Mouse (Mus musculus) hematopoietic multipotent progenitor cell, adult 10-12 weeks (in vitro differentiated cells): ENCODE results near the gene Marc2. TPM values are rescaled to one million over a fixed set of nuclear protein-coding genes. Genes with fewer than 3 reads are reported as not detected.

Source experiments
- polyA plus RNA-seq: library from polyadenylated mRNA; stranded (reverse); fragments of >175 nt; gene quantifications from 2 replicates; pipeline ENCODE4 v1.2.3, GENCODE M21; 2012; ENCODE audit warnings: low replicate concordance

The Marc2 gene
- 85.6 and 87.4 TPM in 2 replicates for polyA plus RNA-seq

DNA sequence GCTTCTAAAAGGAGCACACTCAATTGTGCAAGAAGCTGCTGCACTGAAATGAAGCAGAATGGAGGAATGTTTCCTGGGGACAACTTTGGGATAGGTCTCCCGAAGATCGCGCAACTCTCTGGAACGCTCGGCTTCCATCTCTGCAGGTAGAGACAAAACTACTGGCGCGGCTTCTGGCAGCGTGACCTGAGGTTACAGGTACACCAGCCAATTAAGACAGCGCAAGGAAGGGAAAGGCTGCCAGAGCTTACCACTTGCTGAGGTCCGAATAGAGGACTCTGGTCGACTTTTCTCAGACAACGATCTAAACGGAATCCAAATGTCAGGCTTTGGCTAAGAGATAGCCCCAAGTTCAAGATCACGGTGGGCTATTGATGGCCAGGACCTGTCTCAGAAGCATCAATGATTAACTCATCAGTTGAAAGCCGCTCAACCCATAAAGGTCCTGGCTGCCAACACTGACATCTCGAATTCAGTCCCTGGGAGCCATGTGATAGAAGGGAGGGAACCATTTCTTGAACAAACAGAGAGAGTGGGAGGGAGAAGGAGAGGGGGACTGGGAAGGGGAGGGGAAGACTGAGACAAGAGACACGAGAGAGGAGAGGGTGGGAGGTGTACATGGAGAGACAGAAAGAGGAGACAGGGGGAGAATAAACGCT, at the start of gene Marc2:
Gene Marc2, minus strand, starts transcription at position 360 of the 659 bp plus-strand sequence.

DNA sequence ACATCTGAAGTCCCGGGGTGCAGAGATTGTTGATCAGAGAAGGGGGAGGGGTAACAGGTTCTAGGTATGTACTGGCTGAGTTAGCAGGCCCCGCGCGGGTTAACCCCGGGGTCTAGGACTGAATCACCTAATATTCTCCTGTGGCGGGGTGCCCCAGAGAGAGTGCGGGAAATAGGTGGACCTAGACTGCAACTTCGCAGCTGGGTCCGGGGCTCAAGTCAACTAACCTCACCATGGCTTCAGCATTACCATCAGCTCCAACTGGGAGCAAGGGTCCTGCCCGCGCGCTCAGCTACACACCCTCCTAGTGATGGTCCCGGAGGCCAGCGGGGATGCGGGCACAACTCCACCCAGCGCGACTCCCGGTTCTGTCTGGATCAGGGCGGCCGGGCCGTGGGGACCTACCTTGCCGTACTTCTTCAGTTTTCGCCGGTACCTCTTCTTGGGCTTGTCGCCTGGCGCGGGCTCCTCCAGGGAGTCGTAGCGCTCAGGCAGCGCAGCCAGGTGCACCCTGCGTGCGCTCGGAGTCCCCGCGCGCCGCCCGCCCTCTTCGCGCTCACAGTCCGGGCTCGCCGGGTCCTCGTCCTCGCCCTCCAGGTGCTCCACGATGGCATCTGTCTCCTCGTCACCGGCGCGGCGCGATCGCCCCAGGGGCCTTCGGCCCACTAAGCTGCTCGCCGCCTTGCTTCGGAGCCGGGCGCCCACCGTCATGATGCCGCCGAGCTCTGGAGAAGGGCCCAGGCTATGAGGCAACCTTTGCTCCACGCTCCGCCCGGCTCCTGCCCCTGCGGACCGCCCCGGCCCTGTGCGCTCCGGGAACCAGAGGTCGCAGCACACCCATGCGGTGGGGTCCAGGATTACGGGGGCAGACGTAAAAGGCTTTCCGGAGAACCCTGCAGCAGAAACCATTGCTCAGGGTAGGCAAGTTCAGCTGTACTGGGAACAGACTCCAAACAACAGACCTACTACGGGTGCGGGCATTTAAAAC, 36.3 kb upstream of the Marc2 start, which contains the start of gene C130074G19Rik:
Gene C130074G19Rik, minus strand, starts transcription at position 938 of the 988 bp plus-strand sequence.

DNA sequence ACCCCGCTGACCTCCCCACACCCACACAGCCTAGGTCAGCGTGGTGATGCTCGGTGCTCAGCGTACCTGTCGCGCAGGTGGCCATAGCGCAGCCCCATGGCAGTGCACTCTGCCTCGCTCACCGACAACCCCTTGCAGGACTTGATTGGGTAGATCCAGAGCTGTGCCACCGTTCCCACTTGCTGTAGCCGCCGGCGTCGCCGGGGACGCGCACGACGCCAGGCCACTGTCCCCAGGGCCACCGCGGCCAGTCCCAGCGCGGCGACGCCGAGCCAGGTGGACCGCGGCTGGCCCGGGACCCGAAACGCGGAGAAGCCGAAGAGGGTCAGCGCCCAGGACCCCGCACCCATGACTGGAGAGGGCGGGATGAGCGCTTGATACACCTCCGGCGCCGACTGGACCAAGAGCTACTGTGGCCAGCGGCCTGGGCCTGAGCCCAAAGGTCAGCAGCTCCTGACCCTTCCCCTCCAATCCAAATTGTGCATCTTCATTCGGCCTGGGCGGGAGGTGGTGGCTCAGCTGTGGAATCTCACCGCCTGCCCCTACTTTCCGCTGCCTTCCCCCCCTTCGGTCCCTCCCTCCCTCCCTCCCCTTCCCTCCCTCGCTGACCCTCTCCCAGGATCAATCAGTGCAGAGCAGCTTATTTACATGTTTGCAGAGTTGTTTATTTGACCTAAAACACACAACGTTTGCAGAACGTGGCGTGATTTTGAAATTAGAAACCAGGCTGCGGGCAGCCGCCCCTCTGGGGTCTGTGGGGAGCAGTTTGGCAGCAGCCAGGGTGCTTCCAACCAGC, 35.3 kb downstream of the Marc2 start, which contains the start of gene Marc1:
Gene Marc1, minus strand, starts transcription at position 534 of the 796 bp plus-strand sequence.

Other genes with a start within 250 kb of the Marc2 start
- gene Hlx, start 113.8 kb downstream of the Marc2 start, polyA plus RNA-seq = 37.9 and 123 TPM in 2 replicates
- gene Marc1, start 35.1 kb downstream of the Marc2 start, polyA plus RNA-seq = not detected in 2 replicates
- gene C130074G19Rik, start 36.8 kb upstream of the Marc2 start, polyA plus RNA-seq = 0.16 and 0.62 TPM in 2 replicates
- 0.06 TPM in 1 of 2 replicates, not detected in the other for gene Mark1, start 153.1 kb upstream of the Marc2 start, polyA plus RNA-seq